Mouse (Mus musculus) heart, embryonic 14.5 days (tissue): ENCODE results near the gene Cd72. TPM values are rescaled to one million over a fixed set of nuclear protein-coding genes. Genes with fewer than 3 reads are reported as not detected.

Experiments
- ATAC-seq: fragments of 200-750 bp; cut with Nextera tagmentation; 2 replicates; pipeline ENCODE4 v1.8.0; 2017; ENCODE audit warnings: low read depth, moderate TSS enrichment; ENCODE audit not compliant: insufficient number of reproducible peaks, insufficient read depth, low FRiP score
- H3K27ac ChIP-seq, 2 experiments: fragments of 200-500 bp in 1 of 2; fragments of 300-500 bp in 1 of 2; sonication (generic) in 1 of 2; replicated peaks in 1 of 2; 2 replicates each; pipeline ENCODE4 v1.5.1; 2012 to 2014; ENCODE audit warnings: low read depth in 2 of 2, low read length in 2 of 2, control low read depth in 1 of 2, mild to moderate bottlenecking in 1 of 2, mixed read lengths in 1 of 2; ENCODE audit not compliant: control insufficient read depth in 1 of 2, insufficient read depth in 1 of 2
- H3K27me3 ChIP-seq: fragments of 300-500 bp; sonication (generic); 2 replicates; pipeline ENCODE4 v1.6.1; 2014; ENCODE audit warnings: mild to moderate bottlenecking, low read length, control low read depth; ENCODE audit not compliant: control insufficient read depth, insufficient read depth
- H3K36me3 ChIP-seq: fragments of 300-500 bp; sonication (generic); 2 replicates; pipeline ENCODE4 v1.6.1; 2014; ENCODE audit warnings: mild to moderate bottlenecking, control low read depth, low read length, mixed read lengths; ENCODE audit not compliant: control insufficient read depth, insufficient read depth
- H3K4me1 ChIP-seq, 2 experiments: fragments of 200-500 bp in 1 of 2; fragments of 300-500 bp in 1 of 2; sonication (generic) in 1 of 2; 2 replicates each; pipeline ENCODE4 v1.6.1; 2012 to 2014; ENCODE audit warnings: low read length in 2 of 2, control low read depth in 1 of 2, mixed read lengths in 1 of 2; ENCODE audit not compliant: control insufficient read depth in 2 of 2, insufficient read depth in 2 of 2
- H3K4me2 ChIP-seq: fragments of 300-500 bp; sonication (generic); 2 replicates; pipeline ENCODE4 v1.6.1; 2014; ENCODE audit warnings: mild to moderate bottlenecking, low read length
- H3K4me3 ChIP-seq, 2 experiments: fragments of 200-500 bp in 1 of 2; fragments of 300-500 bp in 1 of 2; sonication (generic) in 1 of 2; 2 replicates each; pipeline ENCODE4 v1.5.1; 2012 to 2014; ENCODE audit warnings: low read length in 2 of 2, mild to moderate bottlenecking in 2 of 2, control low read depth in 1 of 2, low read depth in 1 of 2, moderate library complexity in 1 of 2; ENCODE audit not compliant: control insufficient read depth in 1 of 2, insufficient read depth in 1 of 2
- H3K9ac ChIP-seq: fragments of 300-500 bp; sonication (generic); 2 replicates; pipeline ENCODE4 v1.6.1; 2014; ENCODE audit warnings: mild to moderate bottlenecking, low read length
- H3K9me3 ChIP-seq: fragments of 300-500 bp; sonication (generic); 2 replicates; pipeline ENCODE4 v1.6.1; 2016; ENCODE audit warnings: low read length, control low read depth; ENCODE audit not compliant: control insufficient read depth
- WGBS: fragments of 180-500 bp; shearing (Covaris S2); extraction: QIAGEN DNeasy Blood & Tissue Kit; methylation state at CpG from one replicate; pipeline ENCODE4 v1.1.7; 2014; 5-methylcytosine and 5-hydroxymethylcytosine counted together
- polyA plus RNA-seq: library from polyadenylated mRNA; unstranded; fragments of >200 nt; fragmentation: Nextera tagmentation; extraction: Ambion mirVana; gene quantifications from 2 replicates; pipeline ENCODE4 v1.2.1, GENCODE M21; 2014

Gene Cd72
- polyA plus RNA-seq, 1 experiment from 2014 or later, result 3.1 TPM

DNA sequence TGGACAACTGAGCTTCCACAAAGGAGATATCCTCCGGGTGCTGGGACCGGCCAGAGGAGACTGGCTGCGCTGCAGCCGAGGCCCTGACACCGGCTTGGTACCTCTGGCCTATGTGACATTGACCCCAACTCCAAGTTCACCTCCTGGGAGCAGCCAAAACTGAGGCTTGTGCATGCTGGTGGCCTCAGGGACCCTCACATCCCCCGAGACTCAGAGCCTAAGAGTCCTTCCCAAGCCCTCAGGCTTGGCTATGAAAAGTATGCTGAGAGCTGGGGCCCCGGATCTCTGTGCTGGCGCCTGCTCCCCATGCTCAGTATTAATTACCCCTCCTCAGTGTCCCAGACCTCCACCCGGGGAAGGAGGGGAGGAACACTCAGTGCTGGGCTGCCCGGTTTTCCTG, 27.9 kb downstream of the Cd72 start:
- Histone ChIP-seq H3K4me3 (no peak overlapping the region), H3K9ac (no peak overlapping the region), H3K4me1 (peaks cover 2 to 6% of the 10 kb centered on the region in 2 experiments; a peak in 2 of 4 replicates), H3K4me2 (no peak overlapping the region), H3K27ac (no peak overlapping the region), H3K9me3 (no peaks in the 10 kb centered on the region), H3K36me3 (peaks cover 52% of the 10 kb centered on the region), H3K27me3 (peaks cover 9% of the 10 kb centered on the region)
- ATAC-seq, result no peak
- WGBS, result 70% methylated on average over 10 of the region's 10 CpGs

DNA sequence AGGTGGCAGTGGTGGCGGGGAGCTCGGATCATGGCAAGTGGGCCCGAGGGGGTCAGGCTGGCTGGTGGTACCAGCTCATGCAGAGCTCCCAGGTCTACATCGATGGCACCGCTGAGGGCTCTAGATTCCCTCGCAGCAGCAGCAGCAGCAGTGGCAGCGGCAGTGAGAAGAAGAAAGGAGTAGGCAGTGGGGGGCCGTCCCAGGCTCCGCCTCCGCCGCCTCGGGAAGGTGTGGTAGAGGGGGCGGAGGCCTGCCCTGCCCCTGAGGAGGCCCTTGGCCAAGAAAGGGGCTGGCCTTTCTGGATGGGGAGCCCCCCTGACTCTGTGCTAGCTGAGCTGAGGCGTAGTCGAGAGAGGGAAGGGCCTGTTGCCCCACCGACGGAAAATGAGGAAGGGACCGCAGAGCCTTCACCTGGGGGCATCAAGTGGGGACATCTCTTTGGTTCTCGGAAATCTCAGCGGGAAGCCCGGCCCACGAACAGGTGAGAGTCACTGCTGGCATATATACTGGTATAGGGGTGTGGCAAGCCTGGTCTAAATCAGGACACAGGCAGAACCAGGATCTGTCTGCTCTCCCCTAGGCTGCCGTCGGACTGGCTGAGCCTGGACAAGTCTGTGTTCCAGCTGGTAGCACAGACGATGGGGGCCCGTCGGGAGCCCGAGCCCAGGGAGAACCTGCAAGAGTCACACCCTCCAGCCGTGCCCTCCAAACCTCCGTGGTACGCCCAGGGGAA, 28.6 kb downstream of the Cd72 start:
- H3K4me2 ChIP-seq, result no peak overlapping the region
- peaks cover 2 to 6% of the 10 kb centered on the region in 2 experiments; a peak in 2 of 4 replicates for H3K4me1 ChIP-seq
- no peak overlapping the region for H3K27ac ChIP-seq
- H3K36me3 ChIP-seq, result peaks cover 56% of the 10 kb centered on the region
- no peak overlapping the region for H3K4me3 ChIP-seq
- 43% methylated on average over 31 of the region's 31 CpGs for WGBS
- H3K9ac ChIP-seq, result no peak overlapping the region
- H3K9me3 ChIP-seq, result no peaks in the 10 kb centered on the region
- H3K27me3 ChIP-seq, result peaks cover 9% of the 10 kb centered on the region
- ATAC-seq, result no peak

DNA sequence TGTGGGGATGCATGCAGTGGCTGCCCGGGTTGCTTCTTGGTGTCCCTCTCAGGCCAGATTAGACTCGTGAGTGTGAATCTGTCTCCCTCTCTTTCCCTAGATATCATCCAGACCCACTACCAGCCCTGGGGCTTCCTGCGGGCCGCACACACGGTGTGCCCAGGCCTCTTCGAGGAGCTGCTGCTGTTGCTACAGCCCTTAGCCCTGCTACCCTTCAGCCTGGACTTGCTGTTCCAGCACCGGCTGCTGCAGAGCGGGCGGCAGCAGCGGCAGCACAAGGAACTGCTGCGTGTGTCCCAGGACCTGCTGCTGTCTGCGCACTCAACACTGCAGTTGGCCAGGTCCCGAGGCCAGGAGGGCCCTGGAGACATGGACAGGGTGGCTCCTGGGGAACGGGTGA, 29.2 kb downstream of the Cd72 start:
- Histone ChIP-seq H3K4me1 (peaks cover 3 to 6% of the 10 kb centered on the region in 2 experiments; a peak in 3 of 4 replicates), H3K36me3 (peaks cover 56% of the 10 kb centered on the region), H3K27ac (no peak overlapping the region), H3K27me3 (peaks cover 9% of the 10 kb centered on the region), H3K4me2 (no peak overlapping the region), H3K9me3 (no peaks in the 10 kb centered on the region), H3K9ac (no peak overlapping the region), H3K4me3 (no peak overlapping the region)
- no peak for ATAC-seq
- WGBS, result 40% methylated on average over 14 of the region's 14 CpGs

DNA sequence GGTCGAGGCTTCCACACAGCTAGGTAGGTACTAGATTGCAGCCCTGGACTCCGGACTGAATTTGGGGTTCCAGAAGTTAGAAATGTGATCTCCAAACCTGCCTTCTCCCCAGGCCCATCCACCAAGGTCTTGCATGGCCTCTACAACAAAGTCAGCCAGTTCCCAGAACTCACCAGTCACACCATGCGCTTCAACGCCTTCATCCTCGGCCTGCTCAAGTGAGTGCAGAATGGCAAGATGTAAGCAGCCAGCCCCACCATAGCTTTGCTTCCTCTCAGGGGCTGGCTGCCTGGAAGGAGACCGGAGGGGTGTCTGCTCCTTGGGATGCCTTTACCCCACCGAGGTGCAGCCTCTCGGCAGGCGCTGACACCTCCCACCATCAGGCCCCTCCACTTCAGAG, 30.4 kb downstream of the Cd72 start:
- peaks cover 9% of the 10 kb centered on the region for H3K27me3 ChIP-seq
- WGBS, result 78% methylated on average over 9 of the region's 9 CpGs

DNA sequence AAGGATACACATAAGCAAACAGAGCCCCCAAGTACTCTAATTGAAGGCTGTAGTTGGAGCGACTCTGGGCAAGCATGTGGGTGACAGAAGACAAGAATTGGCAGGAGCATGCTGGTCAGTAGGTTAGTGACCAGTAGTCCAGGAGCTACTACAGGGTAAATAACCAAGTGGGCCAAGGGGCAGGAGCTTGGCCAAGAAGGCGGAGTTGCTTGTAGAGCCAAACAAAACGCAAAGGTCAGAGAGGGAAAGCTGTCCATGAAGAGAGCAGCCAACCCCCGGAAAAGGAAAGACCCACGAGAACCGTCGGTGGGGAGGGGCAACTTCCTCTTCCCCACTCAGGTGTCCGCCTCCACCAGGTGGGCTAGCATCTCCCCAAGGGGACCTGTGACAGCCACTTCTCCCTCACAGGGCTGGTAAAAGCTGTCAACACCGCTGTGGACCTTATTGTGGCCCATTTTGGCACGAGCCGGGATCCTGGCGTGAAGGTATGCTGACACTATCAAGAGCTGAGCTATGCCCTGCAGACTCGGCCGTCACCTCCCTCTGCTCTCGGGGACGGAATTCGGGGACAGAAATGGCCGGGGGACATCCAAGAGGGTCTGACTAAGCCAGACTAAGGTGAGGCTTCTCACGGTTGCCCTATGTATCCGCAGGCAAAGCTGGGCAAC, 31.0 kb downstream of the Cd72 start:
- peaks cover 62% of the 10 kb centered on the region for H3K36me3 ChIP-seq
- peaks cover 1 to 14% of the 10 kb centered on the region in 2 experiments; a peak in 3 of 4 replicates for H3K4me1 ChIP-seq
- H3K27ac ChIP-seq, result no peak overlapping the region
- no peak overlapping the region for H3K9ac ChIP-seq
- H3K27me3 ChIP-seq, result peaks cover 9% of the 10 kb centered on the region
- no peaks in the 10 kb centered on the region for H3K9me3 ChIP-seq
- ATAC-seq, result no peak
- 85% methylated on average over 20 of the region's 20 CpGs for WGBS
- H3K4me2 ChIP-seq, result no peak overlapping the region
- H3K4me3 ChIP-seq, result no peak overlapping the region

More for the DNA sequence above, 30.4 kb downstream of the Cd72 start:
- peaks cover 6 to 10% of the 10 kb centered on the region in 2 experiments; a peak in 3 of 4 replicates for H3K4me1 ChIP-seq
- H3K36me3 ChIP-seq, result peaks cover 57% of the 10 kb centered on the region
- no peak for ATAC-seq
- no peak overlapping the region for H3K9ac ChIP-seq
- H3K4me3 ChIP-seq, result no peak overlapping the region
- H3K27ac ChIP-seq, result no peak overlapping the region
- no peak overlapping the region for H3K4me2 ChIP-seq
- no peaks in the 10 kb centered on the region for H3K9me3 ChIP-seq

DNA sequence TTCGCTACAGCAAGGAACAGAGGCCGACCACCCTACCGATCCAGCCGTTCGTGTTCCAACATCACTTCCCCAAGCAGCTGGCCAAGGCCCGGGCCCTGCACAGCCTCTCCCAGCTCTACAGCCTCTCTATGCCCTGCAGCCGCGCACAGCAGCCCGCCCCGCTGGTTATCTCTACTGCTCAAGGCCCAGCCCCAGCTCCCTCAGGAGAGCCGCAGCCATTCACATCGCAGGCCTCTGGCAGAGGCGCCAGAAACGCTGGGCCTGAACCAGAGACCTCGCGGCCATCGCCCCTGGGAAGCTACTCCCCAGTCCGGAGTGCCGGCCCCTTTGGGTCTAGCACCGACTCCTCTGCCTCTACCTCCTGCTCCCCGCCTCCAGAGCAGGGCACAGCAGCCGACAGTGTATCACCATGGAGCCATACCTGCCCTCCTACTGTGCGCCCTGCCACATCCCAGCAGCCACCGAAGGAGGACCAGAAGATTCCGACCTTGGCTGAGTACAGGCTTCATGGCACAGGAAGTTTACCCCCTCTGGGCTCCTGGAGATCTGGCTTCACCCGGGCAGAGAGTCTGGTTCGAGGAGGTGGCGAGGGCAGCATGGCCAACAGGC, 32.7 kb downstream of the Cd72 start:
- peaks cover 68% of the 10 kb centered on the region for H3K36me3 ChIP-seq
- no peak overlapping the region for H3K27ac ChIP-seq
- H3K4me2 ChIP-seq, result no peak overlapping the region
- no peak overlapping the region for H3K9ac ChIP-seq
- no peaks in the 10 kb centered on the region for H3K9me3 ChIP-seq
- no peak for ATAC-seq
- H3K27me3 ChIP-seq, result peaks cover 8% of the 10 kb centered on the region
- 72% methylated on average over 28 of the region's 28 CpGs for WGBS
- no peak overlapping the region for H3K4me3 ChIP-seq
- peaks cover 6 to 24% of the 10 kb centered on the region in 2 experiments; a peak in 3 of 4 replicates for H3K4me1 ChIP-seq

DNA sequence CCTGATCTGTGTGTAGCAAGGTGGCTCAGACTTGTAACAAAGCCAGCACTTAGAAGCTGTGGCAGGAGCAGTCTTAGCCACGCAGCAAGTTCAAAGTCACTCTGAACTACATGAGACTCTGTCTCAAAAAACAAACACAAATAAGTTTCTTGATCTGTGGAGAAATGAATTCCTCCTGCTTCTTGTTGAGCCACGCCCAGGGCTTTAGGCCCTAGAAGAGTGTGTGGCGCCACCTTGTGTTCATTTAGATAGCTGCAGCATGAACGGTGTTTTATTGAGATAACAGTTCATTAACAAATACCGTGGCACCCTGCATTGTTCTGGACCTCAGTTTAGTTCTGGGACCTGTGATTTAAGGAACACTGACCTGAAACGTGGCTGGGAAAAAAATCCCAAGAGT, 34.1 kb downstream of the Cd72 start:
- H3K4me3 ChIP-seq, result no peak overlapping the region
- H3K4me1 ChIP-seq, result peaks cover 6 to 24% of the 10 kb centered on the region in 2 experiments; a peak in 3 of 4 replicates
- no peak overlapping the region for H3K9ac ChIP-seq
- no peaks in the 10 kb centered on the region for H3K27me3 ChIP-seq
- peaks cover 69% of the 10 kb centered on the region for H3K36me3 ChIP-seq
- no peak overlapping the region for H3K4me2 ChIP-seq
- ATAC-seq, result no peak
- 4% methylated on average over 6 of the region's 6 CpGs for WGBS
- H3K9me3 ChIP-seq, result no peaks in the 10 kb centered on the region
- 0 out of 4 replicates have a peak overlapping the region, but pooled peaks of 1 of the 2 experiments have one; percentile 1 for H3K27ac ChIP-seq
